9 mouse cellular contexts compared by ENCODE assay signal in the genomic region with DNA sequence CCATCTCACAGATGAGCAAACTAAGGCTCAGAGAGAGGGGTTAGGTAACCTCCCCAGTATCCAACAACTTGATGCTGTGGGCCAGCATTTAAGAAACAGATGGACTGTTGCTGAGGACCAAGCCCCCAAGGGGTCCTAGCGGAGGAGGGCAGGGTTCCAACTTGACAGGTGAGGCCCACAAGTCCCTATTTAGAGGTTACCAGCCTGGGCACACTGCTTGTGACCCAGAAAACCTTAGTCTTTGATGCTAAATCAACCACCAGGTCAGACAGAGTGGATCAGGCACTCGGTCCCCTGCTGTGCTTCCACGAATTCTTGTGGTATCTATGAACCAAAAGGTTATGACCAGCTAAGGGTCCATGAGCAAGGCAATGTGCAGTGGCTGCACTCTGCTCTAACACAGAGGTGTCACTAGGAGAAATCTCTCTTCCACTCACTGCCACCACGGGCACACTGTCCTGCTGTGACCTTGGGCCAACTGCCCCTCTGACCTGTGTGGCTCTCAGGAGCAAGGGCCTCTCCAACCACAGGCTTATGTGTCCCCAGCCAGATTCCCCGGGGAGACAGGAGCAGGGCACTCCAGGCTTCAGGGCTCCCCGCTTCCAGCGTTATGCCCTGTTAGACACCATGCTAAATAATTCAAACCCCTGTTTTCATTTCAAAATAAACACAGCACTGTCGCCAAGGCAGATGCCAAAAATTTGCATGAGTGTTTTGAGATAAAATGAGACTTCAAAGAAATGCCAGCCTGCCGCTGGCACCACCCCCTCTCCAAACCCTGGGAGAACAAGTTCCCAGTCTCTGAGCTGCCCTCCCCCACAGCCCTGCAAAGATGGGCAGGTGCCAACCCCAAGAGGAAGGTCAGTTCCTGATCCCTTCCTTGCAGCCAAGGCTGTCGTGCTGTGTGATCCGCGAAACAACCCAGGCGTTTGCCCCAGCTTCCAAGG. TPM values are rescaled to one million over a fixed set of nuclear protein-coding genes. Genes with fewer than 3 reads are reported as not detected.
A peak's percentile ranks its signal among the peaks of the same experiment; 100 is the strongest.
DNase-seq lines count a peak whose midpoint lies in the region; ATAC-seq and TF ChIP-seq lines count a peak whose summit lies in the region.
"Had no signal": no experiment of that assay in that cellular context is flagged by ENCODE, and none has a peak within 500 bp of the region (broad histone marks: within the 10 kb centered on the region; RNA-seq: fewer than 3 reads in every experiment).

No protein-coding gene starts in this region.

- no peaks in the 10 kb centered on the region for H3K9me3 ChIP-seq in forebrain, embryonic 11.5 days (ENCODE audit: control insufficient read depth, low read length)
- H3K9me3 ChIP-seq in forebrain, embryonic 10.5 days: no peaks in the 10 kb centered on the region
- H3K9me3 ChIP-seq in forebrain, embryonic 15.5 days: no peaks in the 10 kb centered on the region
- no peaks in the 10 kb centered on the region for H3K9me3 ChIP-seq in hindbrain, postnatal 0 days (ENCODE audit: low read length)
- no peaks in the 10 kb centered on the region for H3K9me3 ChIP-seq in lung, embryonic 15.5 days
- H3K9me3 ChIP-seq in stomach, postnatal 0 days (ENCODE audit: control insufficient read depth, low read length): no peaks in the 10 kb centered on the region
- H3K9me3 ChIP-seq in intestine, postnatal 0 days (ENCODE audit: control insufficient read depth): no peaks in the 10 kb centered on the region
- H3K9me3 ChIP-seq: liver, embryonic 13.5 days had no signal

- no peak for TF ChIP-seq CTCF in hindbrain, postnatal 0 days (IDR thresholded peaks at IDR 0.05; ENCODE audit: low read depth)
- no peak for TF ChIP-seq CTCF in stomach, postnatal 0 days (IDR thresholded peaks at IDR 0.05; ENCODE audit: low read depth)
- no peak for TF ChIP-seq CTCF in intestine, postnatal 0 days (IDR thresholded peaks at IDR 0.05; ENCODE audit: low read depth)

- no peak for DNase-seq in forebrain, embryonic 11.5 days (ENCODE audit: low spot score)
- DNase-seq in forebrain, embryonic 10.5 days (ENCODE audit: extremely low spot score, low spot score): no peak
- DNase-seq in adrenal gland, adult 18-20 months (ENCODE audit: low spot score in 2 of 2): peak; percentile 61 to 77
- peak; percentile 67 for DNase-seq in hindbrain, postnatal 0 days (ENCODE audit: low spot score)
- DNase-seq in stomach, postnatal 0 days (ENCODE audit: low spot score): peak; percentile 74
- DNase-seq: liver, embryonic 13.5 days had no signal

- H3K9ac ChIP-seq in forebrain, embryonic 11.5 days (ENCODE audit: low read length): peak overlapping the region; percentile 2; the same call in 1 of the 2 replicates
- H3K9ac ChIP-seq in forebrain, embryonic 15.5 days (replicated peaks): peak overlapping the region; percentile 39; the same call in 1 of the 2 replicates
- no peak overlapping the region; the same call in 1 of the 2 replicates for H3K9ac ChIP-seq in hindbrain, postnatal 0 days (replicated peaks; ENCODE audit: low read length)
- H3K9ac ChIP-seq in lung, embryonic 15.5 days: no peak overlapping the region
- H3K9ac ChIP-seq in stomach, postnatal 0 days (ENCODE audit: low read length): peak overlapping the region; percentile 23; the same call in 1 of the 2 replicates
- H3K9ac ChIP-seq in intestine, postnatal 0 days (ENCODE audit: low read depth, low read length): no peak overlapping the region
- H3K9ac ChIP-seq: liver, embryonic 13.5 days had no signal

- no peak for ATAC-seq in forebrain, embryonic 11.5 days (replicated peaks; ENCODE audit: low FRiP score)
- no peak for ATAC-seq in forebrain, embryonic 15.5 days (replicated peaks)
- no peak for ATAC-seq in hindbrain, postnatal 0 days
- no peak for ATAC-seq in lung, embryonic 15.5 days (ENCODE audit: borderline replicate concordance, extremely low read depth, low FRiP score, low TSS enrichment)
- no peak for ATAC-seq in stomach, postnatal 0 days (ENCODE audit: low FRiP score, low TSS enrichment)
- ATAC-seq in intestine, postnatal 0 days: no peak

- H3K27ac ChIP-seq in forebrain, embryonic 11.5 days (ENCODE audit: low read depth, low read length): no peak overlapping the region
- H3K27ac ChIP-seq in forebrain, embryonic 10.5 days: no peak overlapping the region
- H3K27ac ChIP-seq in forebrain, embryonic 15.5 days (replicated peaks): peak overlapping the region; percentile 96
- peak overlapping the region; percentile 94 for H3K27ac ChIP-seq in hindbrain, postnatal 0 days
- peak overlapping the region; percentile 53 for H3K27ac ChIP-seq in lung, embryonic 15.5 days
- H3K27ac ChIP-seq in stomach, postnatal 0 days (replicated peaks): no peak overlapping the region
- no peak overlapping the region for H3K27ac ChIP-seq in intestine, postnatal 0 days (ENCODE audit: low read depth, low read length)
- H3K27ac ChIP-seq: liver, embryonic 13.5 days had no signal

- H3K4me3 ChIP-seq in forebrain, embryonic 11.5 days (ENCODE audit: low read depth, low read length): no peak overlapping the region
- no peak overlapping the region; the same call in 1 of the 2 replicates for H3K4me3 ChIP-seq in forebrain, embryonic 10.5 days
- H3K4me3 ChIP-seq in forebrain, embryonic 15.5 days: peak overlapping the region; percentile 55; the same call in 1 of the 2 replicates
- peak overlapping the region; percentile 90; the same call in 1 of the 2 replicates for H3K4me3 ChIP-seq in hindbrain, postnatal 0 days (ENCODE audit: low read length)
- H3K4me3 ChIP-seq in lung, embryonic 15.5 days: no peak overlapping the region
- H3K4me3 ChIP-seq in stomach, postnatal 0 days (ENCODE audit: low read depth, low read length): no peak overlapping the region
- H3K4me3 ChIP-seq in intestine, postnatal 0 days (ENCODE audit: low read depth, low read length): no peak overlapping the region
- H3K4me3 ChIP-seq: liver, embryonic 13.5 days had no signal

- TF ChIP-seq EP300 in stomach, postnatal 0 days (optimal IDR thresholded peaks at IDR 0.05): no peak

- H3K36me3 ChIP-seq in forebrain, embryonic 11.5 days (ENCODE audit: control insufficient read depth, insufficient read depth, low read length): no peaks in the 10 kb centered on the region
- no peaks in the 10 kb centered on the region for H3K36me3 ChIP-seq in forebrain, embryonic 10.5 days (replicated peaks)
- H3K36me3 ChIP-seq in forebrain, embryonic 15.5 days: no peaks in the 10 kb centered on the region
- H3K36me3 ChIP-seq in hindbrain, postnatal 0 days (ENCODE audit: insufficient read depth, low read length): no peaks in the 10 kb centered on the region
- H3K36me3 ChIP-seq in lung, embryonic 15.5 days: no peaks in the 10 kb centered on the region
- no peaks in the 10 kb centered on the region for H3K36me3 ChIP-seq in stomach, postnatal 0 days (ENCODE audit: control insufficient read depth, insufficient read depth, low read length)
- H3K36me3 ChIP-seq in intestine, postnatal 0 days (ENCODE audit: control insufficient read depth, insufficient read depth): no peaks in the 10 kb centered on the region
- H3K36me3 ChIP-seq: liver, embryonic 13.5 days had no signal

- H3K4me2 ChIP-seq in forebrain, embryonic 11.5 days (ENCODE audit: low read depth, low read length, severe bottlenecking): no peak overlapping the region
- peak overlapping the region; percentile 94 for H3K4me2 ChIP-seq in forebrain, embryonic 15.5 days (replicated peaks)
- H3K4me2 ChIP-seq in hindbrain, postnatal 0 days (ENCODE audit: low read depth, low read length): peak overlapping the region; percentile 74
- peak overlapping the region; percentile 29; the same call in 1 of the 2 replicates for H3K4me2 ChIP-seq in lung, embryonic 15.5 days
- H3K4me2 ChIP-seq in stomach, postnatal 0 days (replicated peaks; ENCODE audit: low read depth): no peak overlapping the region
- H3K4me2 ChIP-seq in intestine, postnatal 0 days (replicated peaks; ENCODE audit: low read depth): no peak overlapping the region
- H3K4me2 ChIP-seq: liver, embryonic 13.5 days had no signal

- H3K4me1 ChIP-seq in forebrain, embryonic 11.5 days (replicated peaks; ENCODE audit: control insufficient read depth, insufficient read depth, low read length): peaks cover 47% of the 10 kb centered on the region
- peaks cover 88% of the 10 kb centered on the region for H3K4me1 ChIP-seq in forebrain, embryonic 10.5 days
- peaks cover 80% of the 10 kb centered on the region for H3K4me1 ChIP-seq in forebrain, embryonic 15.5 days
- peaks cover 56% of the 10 kb centered on the region for H3K4me1 ChIP-seq in hindbrain, postnatal 0 days (ENCODE audit: insufficient read depth, low read length)
- peaks cover 80% of the 10 kb centered on the region for H3K4me1 ChIP-seq in lung, embryonic 15.5 days
- peaks cover 14% of the 10 kb centered on the region for H3K4me1 ChIP-seq in stomach, postnatal 0 days (replicated peaks; ENCODE audit: control insufficient read depth, insufficient read depth)
- H3K4me1 ChIP-seq in intestine, postnatal 0 days (replicated peaks; ENCODE audit: control insufficient read depth, insufficient read depth, low read length): no peaks in the 10 kb centered on the region

- WGBS in forebrain, embryonic 11.5 days: 67% methylated on average over 13 of the region's 13 CpGs
- WGBS in forebrain, embryonic 10.5 days: 67% methylated on average over 13 of the region's 13 CpGs
- WGBS in forebrain, embryonic 15.5 days: 35% methylated on average over 13 of the region's 13 CpGs
- WGBS in hindbrain, postnatal 0 days: 28% methylated on average over 13 of the region's 13 CpGs
- WGBS in lung, embryonic 15.5 days: 37% methylated on average over 13 of the region's 13 CpGs
- 39% methylated on average over 13 of the region's 13 CpGs for WGBS in stomach, postnatal 0 days
- 57% methylated on average over 13 of the region's 13 CpGs for WGBS in intestine, postnatal 0 days

- H3K27me3 ChIP-seq in forebrain, embryonic 11.5 days (ENCODE audit: control insufficient read depth, insufficient read depth, low read length): no peaks in the 10 kb centered on the region
- peaks cover 2% of the 10 kb centered on the region for H3K27me3 ChIP-seq in forebrain, embryonic 10.5 days (ENCODE audit: poor library complexity, severe bottlenecking)
- H3K27me3 ChIP-seq in forebrain, embryonic 15.5 days: no peaks in the 10 kb centered on the region
- H3K27me3 ChIP-seq in hindbrain, postnatal 0 days (ENCODE audit: insufficient read depth, low read length): no peaks in the 10 kb centered on the region
- H3K27me3 ChIP-seq in lung, embryonic 15.5 days: no peaks in the 10 kb centered on the region
- no peaks in the 10 kb centered on the region for H3K27me3 ChIP-seq in stomach, postnatal 0 days (ENCODE audit: control insufficient read depth, insufficient read depth, low read length)
- no peaks in the 10 kb centered on the region for H3K27me3 ChIP-seq in intestine, postnatal 0 days (replicated peaks; ENCODE audit: control insufficient read depth, insufficient read depth, low read length)

RNA-seq across cellular contexts. Expression of a gene that starts 4.0 kb away (rescaled TPM):
- 27.3 and 29.5 TPM in 2 replicates for polyA plus RNA-seq in forebrain, embryonic 11.5 days (2014; fragmentation: Nextera tagmentation; extraction: Ambion mirVana)
- polyA plus RNA-seq in forebrain, embryonic 10.5 days (2016; fragmentation: Nextera tagmentation; extraction: Ambion mirVana): 15.7 and 17.8 TPM in 2 replicates
- 100 to 1,000 TPM; 195 to 242 TPM for total RNA-seq in adrenal gland, adult 18-20 months (2021)
- polyA plus RNA-seq in forebrain, embryonic 15.5 days (2015; fragmentation: Nextera tagmentation; extraction: Ambion mirVana): 30.2 and 31.6 TPM in 2 replicates
- 35.4 and 37.5 TPM in 2 replicates for total RNA-seq in hindbrain, postnatal 0 days (2014; rRNA removed)
- polyA plus RNA-seq in hindbrain, postnatal 0 days (2015; fragmentation: Nextera tagmentation; extraction: Ambion mirVana): 20.9 and 22.7 TPM in 2 replicates
- polyA plus RNA-seq in lung, embryonic 15.5 days (2015; fragmentation: Nextera tagmentation; extraction: Ambion mirVana): 28.7 and 30.5 TPM in 2 replicates
- 11.1 and 12.1 TPM in 2 replicates for polyA plus RNA-seq in stomach, postnatal 0 days (2015; fragmentation: Nextera tagmentation; extraction: Ambion mirVana)
- polyA plus RNA-seq in intestine, postnatal 0 days (2015; fragmentation: Nextera tagmentation; extraction: Ambion mirVana): 7.1 and 7.6 TPM in 2 replicates

Comparison
In these comparisons a context has a peak if more than half of its experiments do, and no peak if none do; other contexts are left out.
1. H3K27ac ChIP-seq: peak in forebrain, embryonic 15.5 days (single experiment), hindbrain, postnatal 0 days (single experiment) and lung, embryonic 15.5 days (single experiment); none in forebrain, embryonic 11.5 days (single experiment), forebrain, embryonic 10.5 days (single experiment), stomach, postnatal 0 days (single experiment) and intestine, postnatal 0 days (single experiment).
2. H3K4me2 ChIP-seq: peak in forebrain, embryonic 15.5 days (single experiment), hindbrain, postnatal 0 days (single experiment) and lung, embryonic 15.5 days (single experiment); none in forebrain, embryonic 11.5 days (single experiment), stomach, postnatal 0 days (single experiment) and intestine, postnatal 0 days (single experiment).
3. H3K4me3 ChIP-seq: peak in forebrain, embryonic 15.5 days (single experiment) and hindbrain, postnatal 0 days (single experiment); none in forebrain, embryonic 11.5 days (single experiment), forebrain, embryonic 10.5 days (single experiment), lung, embryonic 15.5 days (single experiment), stomach, postnatal 0 days (single experiment) and intestine, postnatal 0 days (single experiment).
4. DNase-seq: peak in adrenal gland, adult 18-20 months (2 of 2), hindbrain, postnatal 0 days (single experiment) and stomach, postnatal 0 days (single experiment); none in forebrain, embryonic 11.5 days (single experiment) and forebrain, embryonic 10.5 days (single experiment).
5. H3K9ac ChIP-seq: peak in forebrain, embryonic 11.5 days (single experiment), forebrain, embryonic 15.5 days (single experiment) and stomach, postnatal 0 days (single experiment); none in hindbrain, postnatal 0 days (single experiment), lung, embryonic 15.5 days (single experiment) and intestine, postnatal 0 days (single experiment).